Mouse (Mus musculus) lung, postnatal 4 days (tissue): ENCODE data around the gene Ift57.

ENCODE experiments used
- DNase-seq, 2 experiments: peaks; one replicate each; pipeline ENCODE4 v3.0.0; 2021

The Ift57 gene

DNA sequence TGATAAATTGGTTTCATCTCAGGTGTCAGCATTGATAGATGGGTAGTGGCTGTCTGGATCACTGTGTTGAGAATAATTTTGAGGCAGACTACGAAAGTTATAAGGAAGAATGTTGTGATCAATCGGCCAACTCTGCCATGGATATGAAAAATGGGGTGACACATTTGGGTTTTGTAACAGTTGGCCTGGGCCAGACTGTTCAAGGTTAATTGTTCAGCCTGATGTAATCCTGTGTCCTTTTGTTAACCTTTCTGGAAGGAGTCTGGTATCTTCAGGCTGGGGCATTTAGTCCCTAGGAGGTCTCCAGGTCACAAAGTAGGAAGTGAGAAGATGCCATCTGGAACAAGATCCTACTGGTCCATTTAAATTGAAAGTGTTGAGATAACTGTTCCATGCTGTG is 97.2 kb downstream of the Ift57 start:
- no peak for DNase-seq

- no peak for DNase-seq
Observed at GRCm38 (mm10) chr16:49796954-49797353, 97.9 kb downstream of the Ift57 start.

DNA sequence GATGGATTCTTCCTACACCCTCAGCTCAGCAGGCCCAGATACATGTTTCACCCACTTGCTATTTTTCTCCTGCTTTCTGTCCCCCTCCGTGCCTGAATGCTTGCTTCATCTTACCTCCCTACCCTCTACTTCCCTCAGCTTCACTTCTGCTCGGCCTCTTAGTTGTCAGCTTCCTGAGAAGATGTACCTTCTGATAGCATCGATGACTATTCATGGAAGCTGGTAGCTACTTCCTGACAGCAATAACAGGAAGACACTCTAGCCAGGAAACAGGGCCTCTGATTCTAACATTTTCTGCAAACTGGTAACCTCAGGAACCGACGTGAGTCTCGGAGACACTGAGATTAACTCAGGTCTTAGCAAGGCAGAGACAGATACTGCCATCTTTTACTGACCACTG is 99.8 kb downstream of the Ift57 start:
- DNase-seq = no peak

- DNase-seq = peak in 1 of 2 experiments; percentile 25
Observed at GRCm38 (mm10) chr16:49799597-49800561, 100.8 kb downstream of the Ift57 start, which contains the start of gene Cd47. TSS of gene Cd47 (plus strand) at chr16:49800533.

GRCm38 (mm10) chr16:49800996-49801395 is 102.0 kb downstream of the Ift57 start:
- DNase-seq = no peak

GRCm38 (mm10) chr16:49801399-49801798 is 102.4 kb downstream of the Ift57 start:
- DNase-seq = peak in 1 of 2 experiments; percentile 53

DNA sequence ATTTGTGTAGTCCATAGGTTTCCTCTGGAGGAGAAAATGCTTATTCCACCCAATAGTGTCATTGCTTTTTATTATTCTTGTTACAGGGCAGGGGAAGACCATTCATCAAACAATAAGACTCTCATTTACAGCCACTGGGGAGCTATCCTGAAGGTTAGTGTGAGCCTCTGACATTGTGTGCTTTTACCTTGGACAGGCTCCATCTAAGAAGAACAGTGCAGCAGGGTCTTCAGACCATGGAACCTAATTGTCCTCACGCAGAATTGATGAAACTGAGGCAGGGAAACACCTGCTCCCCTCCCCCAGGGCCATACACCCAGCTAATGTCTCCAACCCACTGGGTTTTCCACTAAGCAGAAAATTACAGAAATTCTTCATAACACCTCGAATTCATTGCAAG is 104.0 kb downstream of the Ift57 start:
- DNase-seq = no peak

DNA sequence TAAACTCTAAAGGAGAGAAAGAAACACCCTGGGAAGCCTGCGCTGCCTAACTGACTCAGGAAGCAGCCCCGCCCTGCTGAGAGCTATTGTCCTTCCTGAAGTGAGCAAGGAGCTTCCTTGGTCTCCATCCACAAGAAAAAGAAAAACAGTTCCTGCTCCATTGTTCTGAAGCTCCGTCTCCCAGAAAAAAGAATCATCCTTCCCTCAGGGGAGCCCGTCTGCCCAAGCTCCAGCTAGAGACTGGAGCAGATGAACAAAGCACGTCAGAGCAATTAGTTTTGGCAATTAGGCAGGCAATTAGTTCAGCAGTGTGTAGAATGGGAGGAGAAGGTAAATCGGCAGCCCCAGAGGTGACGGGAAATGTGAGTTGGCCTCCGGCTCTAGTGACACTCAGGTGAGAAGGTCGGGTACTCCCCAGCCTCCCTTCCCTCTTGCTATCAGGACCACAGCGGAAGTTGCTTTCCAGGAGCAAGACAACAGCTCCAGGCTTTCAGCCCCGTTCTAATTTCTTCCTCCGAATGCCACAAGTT is 105.0 kb downstream of the Ift57 start:
- peak; percentile 54 to 62 for DNase-seq

DNA sequence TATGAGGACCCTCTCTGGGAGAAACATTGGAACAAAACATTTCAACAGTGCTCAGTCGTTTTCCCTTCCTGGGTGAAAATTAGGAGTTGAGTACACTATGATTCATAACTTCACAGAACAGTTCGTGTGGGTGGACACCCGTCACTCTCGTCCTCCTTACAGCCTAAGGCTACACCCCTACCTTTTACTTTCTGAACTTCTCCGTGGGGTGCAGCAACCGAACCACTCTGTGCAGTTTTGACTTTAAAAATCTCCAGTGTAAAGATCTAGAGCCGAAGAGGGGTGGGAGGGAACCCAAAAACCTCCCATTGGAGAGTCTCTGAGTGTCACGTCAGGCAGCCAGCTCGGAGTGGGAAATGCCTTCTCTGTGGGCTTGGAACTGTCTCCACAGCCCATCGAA is 107.9 kb downstream of the Ift57 start:
- no peak for DNase-seq

GRCm38 (mm10) chr16:49807419-49807841 is 108.4 kb downstream of the Ift57 start:
- DNase-seq = no peak

GRCm38 (mm10) chr16:49807862-49808430 is 108.9 kb downstream of the Ift57 start:
- no peak for DNase-seq

DNA sequence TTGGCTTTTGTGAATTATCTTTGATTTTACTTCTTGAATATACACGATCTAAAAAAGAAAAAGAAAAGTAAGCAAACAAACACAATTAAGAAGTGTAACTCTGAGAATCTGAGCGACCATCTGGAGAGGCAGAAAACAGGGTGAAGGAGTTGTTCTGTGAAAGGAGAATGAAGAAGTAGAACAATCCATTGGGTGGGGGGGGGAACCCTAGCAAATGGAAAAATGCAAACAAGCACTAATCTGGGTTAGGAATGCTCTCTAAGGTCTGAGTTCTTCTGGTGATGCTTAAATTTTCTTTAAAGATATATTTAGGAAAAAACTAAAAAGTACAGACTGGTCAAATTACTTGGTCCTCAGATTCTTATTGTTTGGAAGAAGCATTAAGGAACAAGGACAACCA is 112.9 kb downstream of the Ift57 start:
- DNase-seq = no peak

GRCm38 (mm10) chr16:49812821-49813616 is 114.0 kb downstream of the Ift57 start:
- DNase-seq = no peak

GRCm38 (mm10) chr16:49814419-49814818 is 115.4 kb downstream of the Ift57 start:
- no peak for DNase-seq
